In genomic region chr8:120678447-120678846, GRCm38 (mm10) we compare ENCODE assay signal across 8 mouse cellular contexts. TPM values are rescaled to one million over a fixed set of nuclear protein-coding genes. Genes with fewer than 3 reads are reported as not detected.
A peak's percentile ranks its signal among the peaks of the same experiment; 100 is the strongest.
DNase-seq lines count a peak whose midpoint lies in the region; ATAC-seq lines count a peak whose summit lies in the region.

No protein-coding gene starts in this region.

- 16% methylated on average over 10 of the region's 10 CpGs for WGBS in forebrain, embryonic 10.5 days
- WGBS in forebrain, embryonic 12.5 days, result 15% methylated on average over 10 of the region's 10 CpGs
- 16% methylated on average over 10 of the region's 10 CpGs for WGBS in midbrain, embryonic 13.5 days

- intact Hi-C loops in gastrocnemius, postnatal 36 days (cut with DNase I), result no loop called here
- intact Hi-C loops in left cerebral cortex, postnatal 36 days (cut with DNase I), result loop anchor here (1.0 to 5.0 kb wide), 2 partner anchors 118 to 414 kb away; no protein-coding TSS in a partner anchor

- no peak overlapping the region for H3K27ac ChIP-seq in forebrain, embryonic 10.5 days
- H3K27ac ChIP-seq in forebrain, embryonic 12.5 days, result no peak overlapping the region
- H3K27ac ChIP-seq in midbrain, embryonic 13.5 days, result no peak overlapping the region

- H3K9ac ChIP-seq in forebrain, embryonic 12.5 days, result no peak overlapping the region
- H3K9ac ChIP-seq in midbrain, embryonic 13.5 days (replicated peaks), result no peak overlapping the region

- DNase-seq in forebrain, embryonic 10.5 days (ENCODE audit: extremely low spot score, low spot score), result peak; percentile 83
- DNase-seq in embryo, embryonic 10.5 days (ENCODE audit: low spot score), result peak; percentile 92
- DNase-seq in gastrocnemius, postnatal 36 days, result peak; percentile 87 to 90
- DNase-seq in kidney, adult 11 months, result peak; percentile 66
- peak; percentile 69 to 78 for DNase-seq in left cerebral cortex, postnatal 36 days (ENCODE audit: low spot score in 2 of 2)
- DNase-seq in spleen, adult 12 weeks (ENCODE audit: low spot score), result peak; percentile 66

- H3K4me1 ChIP-seq in forebrain, embryonic 10.5 days, result peaks cover 3% of the 10 kb centered on the region; the same call in 1 of the 2 replicates
- H3K4me1 ChIP-seq in forebrain, embryonic 12.5 days, result no peaks in the 10 kb centered on the region
- no peaks in the 10 kb centered on the region for H3K4me1 ChIP-seq in midbrain, embryonic 13.5 days (replicated peaks)

- peaks cover 18% of the 10 kb centered on the region for H3K27me3 ChIP-seq in forebrain, embryonic 10.5 days (ENCODE audit: poor library complexity, severe bottlenecking)
- H3K27me3 ChIP-seq in forebrain, embryonic 12.5 days, result no peaks in the 10 kb centered on the region
- no peaks in the 10 kb centered on the region for H3K27me3 ChIP-seq in midbrain, embryonic 13.5 days

- ATAC-seq in forebrain, embryonic 12.5 days (ENCODE audit: low FRiP score), result no peak
- ATAC-seq in midbrain, embryonic 13.5 days, result peak; percentile 50; the same call in 1 of the 2 replicates

- no peak overlapping the region for H3K4me3 ChIP-seq in forebrain, embryonic 10.5 days
- H3K4me3 ChIP-seq in forebrain, embryonic 12.5 days (replicated peaks), result no peak overlapping the region
- H3K4me3 ChIP-seq in midbrain, embryonic 13.5 days (replicated peaks), result no peak overlapping the region

- H3K9me3 ChIP-seq in forebrain, embryonic 10.5 days, result no peaks in the 10 kb centered on the region
- H3K9me3 ChIP-seq in forebrain, embryonic 12.5 days, result no peaks in the 10 kb centered on the region
- H3K9me3 ChIP-seq in midbrain, embryonic 13.5 days, result no peaks in the 10 kb centered on the region

- H3K4me2 ChIP-seq in forebrain, embryonic 12.5 days, result no peak overlapping the region
- H3K4me2 ChIP-seq in midbrain, embryonic 13.5 days (replicated peaks), result no peak overlapping the region

- H3K36me3 ChIP-seq in forebrain, embryonic 10.5 days (replicated peaks), result peaks cover 21% of the 10 kb centered on the region
- peaks cover 17% of the 10 kb centered on the region for H3K36me3 ChIP-seq in forebrain, embryonic 12.5 days (replicated peaks)
- peaks cover 19% of the 10 kb centered on the region for H3K36me3 ChIP-seq in midbrain, embryonic 13.5 days

RNA-seq across cellular contexts. Expression of gene Emc8, which starts 10.1 kb away (rescaled TPM):
- 379 and 400 TPM in 2 replicates for polyA plus RNA-seq in forebrain, embryonic 10.5 days (2016; fragmentation: Nextera tagmentation; extraction: Ambion mirVana)
- polyA plus RNA-seq in forebrain, embryonic 12.5 days (2016; fragmentation: Nextera tagmentation; extraction: Ambion mirVana), result 234 and 244 TPM in 2 replicates
- total RNA-seq in gastrocnemius, postnatal 36 days (2021), result 10 to 100 TPM; 23.4 to 26.9 TPM
- total RNA-seq in left cerebral cortex, postnatal 36 days (2021), result 10 to 100 TPM; 66.4 to 67.2 TPM
- polyA plus RNA-seq in midbrain, embryonic 13.5 days (2015; fragmentation: Nextera tagmentation; extraction: Ambion mirVana), result 161 and 180 TPM in 2 replicates

RNA-seq across cellular contexts. Expression of gene Cox4i1, which starts 10.4 kb away (rescaled TPM):
- 865 and 885 TPM in 2 replicates for polyA plus RNA-seq in forebrain, embryonic 10.5 days (2016; fragmentation: Nextera tagmentation; extraction: Ambion mirVana)
- polyA plus RNA-seq in forebrain, embryonic 12.5 days (2016; fragmentation: Nextera tagmentation; extraction: Ambion mirVana), result 803 and 809 TPM in 2 replicates
- 1,000 to 10,000 TPM; 1,608 to 1,616 TPM for total RNA-seq in gastrocnemius, postnatal 36 days (2021)
- total RNA-seq in left cerebral cortex, postnatal 36 days (2021), result 1,000 to 10,000 TPM; 1,069 to 1,237 TPM
- 1,057 and 1,066 TPM in 2 replicates for polyA plus RNA-seq in midbrain, embryonic 13.5 days (2015; fragmentation: Nextera tagmentation; extraction: Ambion mirVana)

RNA-seq across cellular contexts. Expression of gene Gm27021, which starts 10.6 kb away (rescaled TPM):
- polyA plus RNA-seq in forebrain, embryonic 10.5 days (2016; fragmentation: Nextera tagmentation; extraction: Ambion mirVana), result 3.2 and 4.0 TPM in 2 replicates
- 4.3 and 4.4 TPM in 2 replicates for polyA plus RNA-seq in forebrain, embryonic 12.5 days (2016; fragmentation: Nextera tagmentation; extraction: Ambion mirVana)
- not detected for total RNA-seq in gastrocnemius, postnatal 36 days (2021)
- under 1 TPM in 1 of 2 experiments, not detected in 1; 0.95 TPM for total RNA-seq in left cerebral cortex, postnatal 36 days (2021)
- 5.2 and 5.3 TPM in 2 replicates for polyA plus RNA-seq in midbrain, embryonic 13.5 days (2015; fragmentation: Nextera tagmentation; extraction: Ambion mirVana)

RNA-seq across cellular contexts. Expression of gene 1190005I06Rik, which starts 31.0 kb away (rescaled TPM):
- polyA plus RNA-seq in forebrain, embryonic 10.5 days (2016; fragmentation: Nextera tagmentation; extraction: Ambion mirVana), result 2.3 and 2.8 TPM in 2 replicates
- polyA plus RNA-seq in forebrain, embryonic 12.5 days (2016; fragmentation: Nextera tagmentation; extraction: Ambion mirVana), result 1.7 and 3.1 TPM in 2 replicates
- total RNA-seq in gastrocnemius, postnatal 36 days (2021), result 1 to 10 TPM in 1 of 2 experiments, under 1 TPM in 1; 0.84 to 1.5 TPM
- 10 to 100 TPM in 1 of 2 experiments, 1 to 10 TPM in 1; 9.4 to 13.4 TPM for total RNA-seq in left cerebral cortex, postnatal 36 days (2021)
- 6.0 and 8.3 TPM in 2 replicates for polyA plus RNA-seq in midbrain, embryonic 13.5 days (2015; fragmentation: Nextera tagmentation; extraction: Ambion mirVana)

RNA-seq across cellular contexts. Expression of gene Irf8, which starts 57.7 kb away (rescaled TPM):
- 4.5 and 5.0 TPM in 2 replicates for polyA plus RNA-seq in forebrain, embryonic 10.5 days (2016; fragmentation: Nextera tagmentation; extraction: Ambion mirVana)
- polyA plus RNA-seq in forebrain, embryonic 12.5 days (2016; fragmentation: Nextera tagmentation; extraction: Ambion mirVana), result 2.8 and 3.1 TPM in 2 replicates
- total RNA-seq in gastrocnemius, postnatal 36 days (2021), result 1 to 10 TPM; 6.7 to 9.9 TPM
- total RNA-seq in left cerebral cortex, postnatal 36 days (2021), result 1 to 10 TPM; 5.2 to 5.5 TPM
- polyA plus RNA-seq in midbrain, embryonic 13.5 days (2015; fragmentation: Nextera tagmentation; extraction: Ambion mirVana), result 3.5 and 3.9 TPM in 2 replicates
